Mouse (Mus musculus) forebrain, embryonic 16.5 days (tissue): ENCODE measurements around the gene Smyd1. TPM values are rescaled to one million over a fixed set of nuclear protein-coding genes. Genes with fewer than 3 reads are reported as not detected.
"Not testable (repeated sequence)": the region's sequence is repeated elsewhere in the genome, so short reads cannot be mapped to it uniquely, and the experiment has no call there.

Experiments
- ATAC-seq: fragments of 200-750 bp; cut with Nextera tagmentation; 2 replicates; pipeline ENCODE4 v1.8.0; 2017; ENCODE audit warnings: mild to moderate bottlenecking, moderate library complexity
- H3K27ac ChIP-seq: fragments of 300-500 bp; sonication (generic); 2 replicates; pipeline ENCODE4 v1.5.1; 2014; ENCODE audit warnings: low read length, control low read depth
- H3K27me3 ChIP-seq: fragments of 300-500 bp; sonication (generic); replicated peaks from 2 replicates; pipeline ENCODE4 v1.6.1; 2014; ENCODE audit warnings: low read length; ENCODE audit not compliant: control insufficient read depth, insufficient read depth
- H3K36me3 ChIP-seq: fragments of 300-500 bp; sonication (generic); 2 replicates; pipeline ENCODE4 v1.6.1; 2014; ENCODE audit not compliant: control insufficient read depth, insufficient read depth
- H3K4me1 ChIP-seq: fragments of 300-500 bp; sonication (generic); replicated peaks from 2 replicates; pipeline ENCODE4 v1.6.1; 2014; ENCODE audit warnings: low read length; ENCODE audit not compliant: control insufficient read depth, insufficient read depth
- H3K4me2 ChIP-seq: fragments of 300-500 bp; sonication (generic); 2 replicates; pipeline ENCODE4 v1.6.1; 2014; ENCODE audit warnings: mild to moderate bottlenecking, low read length, control low read depth
- H3K4me3 ChIP-seq: fragments of 300-500 bp; sonication (generic); replicated peaks from 2 replicates; pipeline ENCODE4 v1.5.1; 2014; ENCODE audit warnings: mild to moderate bottlenecking, low read length, control low read depth
- H3K9ac ChIP-seq: fragments of 300-500 bp; sonication (generic); replicated peaks from 2 replicates; pipeline ENCODE4 v1.6.1; 2014; ENCODE audit warnings: low read depth, low read length, control low read depth
- H3K9me3 ChIP-seq: fragments of 300-500 bp; sonication (generic); 2 replicates; pipeline ENCODE4 v1.6.1; 2016; ENCODE audit warnings: low read length; ENCODE audit not compliant: control insufficient read depth
- WGBS: fragments of 180-500 bp; shearing (Covaris S2); extraction: QIAGEN DNeasy Blood & Tissue Kit; methylation state at CpG from one replicate; pipeline ENCODE4 v1.1.7; 2014; 5-methylcytosine and 5-hydroxymethylcytosine counted together
- polyA plus RNA-seq: library from polyadenylated mRNA; unstranded; fragments of >200 nt; fragmentation: Nextera tagmentation; extraction: Ambion mirVana; gene quantifications from 2 replicates; pipeline ENCODE4 v1.2.1, GENCODE M21; 2015

Gene Smyd1
- polyA plus RNA-seq, 1 experiment from 2014 or later: 0.25 TPM

DNA sequence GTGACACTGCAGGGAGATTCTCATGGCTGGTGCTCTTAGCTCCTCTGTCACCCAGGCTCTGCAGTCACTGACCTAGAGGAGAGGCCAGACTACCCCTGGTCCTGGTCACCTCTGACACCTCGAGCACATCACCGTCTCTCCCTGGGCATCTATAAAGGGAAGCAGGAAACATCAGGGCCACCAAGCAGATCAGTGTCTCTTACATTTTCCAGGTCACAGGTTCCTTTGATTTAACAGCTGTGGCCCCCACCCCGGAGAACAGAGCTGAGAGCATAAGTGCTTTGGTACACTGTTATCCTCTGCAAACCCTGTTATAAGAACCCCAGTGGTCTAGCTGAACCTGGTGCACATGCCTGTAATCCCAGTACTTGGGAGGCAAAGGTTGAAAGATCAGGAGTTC lies 11.0 kb upstream of the Smyd1 start:
- Histone ChIP-seq H3K4me1 (no peaks in the 10 kb centered on the region), H3K4me2 (no peak overlapping the region), H3K27me3 (no peaks in the 10 kb centered on the region), H3K9me3 (no peaks in the 10 kb centered on the region), H3K9ac (no peak overlapping the region), H3K4me3 (no peak overlapping the region), H3K27ac (no peak overlapping the region), H3K36me3 (no peaks in the 10 kb centered on the region)
- ATAC-seq: no peak
- WGBS: 68% methylated on average over 3 of the region's 3 CpGs

DNA sequence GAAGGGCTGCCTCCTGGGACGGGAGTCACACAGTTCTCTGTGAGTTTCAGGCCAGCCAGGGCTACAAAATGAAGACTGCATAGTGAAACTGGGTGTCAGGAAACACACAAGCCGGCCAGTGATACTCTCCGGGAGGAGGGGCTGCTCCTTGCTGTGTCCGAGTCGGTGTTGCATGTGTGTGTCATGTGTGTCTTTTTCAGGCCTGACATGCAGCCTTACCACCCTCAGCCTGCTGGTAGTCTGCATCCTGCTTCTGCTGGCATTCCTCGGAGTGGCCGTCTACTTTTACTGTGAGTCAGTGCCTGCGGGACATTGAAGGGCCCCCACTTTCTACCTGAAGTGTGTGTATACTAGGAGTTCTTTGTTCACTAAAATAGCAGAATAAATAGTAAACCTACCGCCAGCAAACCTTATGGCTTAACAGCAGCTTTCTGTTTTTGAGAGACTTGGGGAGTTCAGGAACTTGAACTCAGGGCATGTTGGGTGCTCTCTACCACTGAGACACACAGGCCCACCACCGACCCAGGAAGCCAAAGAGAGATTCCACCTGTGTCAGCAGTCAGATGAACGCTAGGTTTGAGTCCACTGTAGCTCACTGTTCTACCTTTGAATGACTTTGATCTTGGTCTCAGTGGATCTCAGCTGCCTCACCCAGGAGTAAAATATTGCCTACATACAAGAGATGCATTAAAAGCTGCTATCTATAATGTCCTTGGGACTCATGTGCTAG lies 10.4 kb upstream of the Smyd1 start:
- H3K9ac ChIP-seq: no peak overlapping the region
- WGBS: 92% methylated on average over 11 of the region's 11 CpGs
- no peak for ATAC-seq
- no peak overlapping the region for H3K4me2 ChIP-seq
- H3K27me3 ChIP-seq: no peaks in the 10 kb centered on the region
- H3K36me3 ChIP-seq: no peaks in the 10 kb centered on the region
- H3K9me3 ChIP-seq: no peaks in the 10 kb centered on the region
- no peaks in the 10 kb centered on the region for H3K4me1 ChIP-seq
- no peak overlapping the region for H3K27ac ChIP-seq
- no peak overlapping the region for H3K4me3 ChIP-seq

GRCm38 (mm10) chr6:71331491-71331890 lies 9.5 kb upstream of the Smyd1 start:
- H3K9me3 ChIP-seq, H3K27ac ChIP-seq, H3K4me1 ChIP-seq, H3K9ac ChIP-seq, H3K4me2 ChIP-seq, H3K27me3 ChIP-seq, ATAC-seq, H3K36me3 ChIP-seq, H3K4me3 ChIP-seq: not testable (repeated sequence)
- 77% methylated on average over 1 of the region's 4 CpGs for WGBS

GRCm38 (mm10) chr6:71330486-71330885 lies 8.5 kb upstream of the Smyd1 start:
- H3K36me3 ChIP-seq: no peaks in the 10 kb centered on the region
- H3K4me1 ChIP-seq: no peaks in the 10 kb centered on the region
- 92% methylated on average over 7 of the region's 7 CpGs for WGBS

DNA sequence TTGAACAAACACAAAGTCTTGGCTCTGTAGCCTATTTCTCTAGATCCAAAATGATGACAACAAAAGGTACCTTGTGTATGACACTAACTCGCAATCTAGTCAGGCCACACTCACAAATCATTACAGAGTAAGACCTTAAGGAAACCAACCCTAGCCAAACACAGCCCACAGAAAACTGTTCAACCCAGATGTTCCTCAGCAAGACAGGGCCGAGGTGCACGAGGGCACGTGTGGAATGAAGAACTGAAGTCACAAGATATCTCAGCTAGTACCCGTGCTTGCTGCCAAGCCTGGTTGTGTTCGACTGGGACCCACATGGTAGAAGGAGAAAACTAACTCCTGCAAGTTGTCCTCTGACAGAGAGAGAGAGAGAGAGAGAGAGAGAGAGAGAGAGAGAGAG lies 7.8 kb upstream of the Smyd1 start:
- no peak overlapping the region for H3K4me3 ChIP-seq
- no peaks in the 10 kb centered on the region for H3K4me1 ChIP-seq
- no peak for ATAC-seq
- no peaks in the 10 kb centered on the region for H3K36me3 ChIP-seq
- WGBS: 86% methylated on average over 6 of the region's 6 CpGs
- H3K27ac ChIP-seq: no peak overlapping the region
- H3K9ac ChIP-seq: no peak overlapping the region
- no peaks in the 10 kb centered on the region for H3K27me3 ChIP-seq
- H3K4me2 ChIP-seq: no peak overlapping the region
- no peaks in the 10 kb centered on the region for H3K9me3 ChIP-seq

More at GRCm38 (mm10) chr6:71330486-71330885, 8.5 kb upstream of the Smyd1 start:
- no peak overlapping the region for H3K4me2 ChIP-seq
- no peak overlapping the region for H3K9ac ChIP-seq
- no peaks in the 10 kb centered on the region for H3K9me3 ChIP-seq
- ATAC-seq: no peak
- no peaks in the 10 kb centered on the region for H3K27me3 ChIP-seq
- no peak overlapping the region for H3K4me3 ChIP-seq
- H3K27ac ChIP-seq: no peak overlapping the region

- Histone ChIP-seq H3K9me3 (no peaks in the 10 kb centered on the region), H3K4me1 (no peaks in the 10 kb centered on the region), H3K4me3 (no peak overlapping the region), H3K27me3 (no peaks in the 10 kb centered on the region), H3K9ac (no peak overlapping the region), H3K36me3 (no peaks in the 10 kb centered on the region), H3K27ac (no peak overlapping the region), H3K4me2 (no peak overlapping the region)
- 88% methylated on average over 9 of the region's 9 CpGs for WGBS
- ATAC-seq: no peak
These were observed 2.8 kb upstream of the Smyd1 start for GRCm38 (mm10) chr6:71324816-71325215.

DNA sequence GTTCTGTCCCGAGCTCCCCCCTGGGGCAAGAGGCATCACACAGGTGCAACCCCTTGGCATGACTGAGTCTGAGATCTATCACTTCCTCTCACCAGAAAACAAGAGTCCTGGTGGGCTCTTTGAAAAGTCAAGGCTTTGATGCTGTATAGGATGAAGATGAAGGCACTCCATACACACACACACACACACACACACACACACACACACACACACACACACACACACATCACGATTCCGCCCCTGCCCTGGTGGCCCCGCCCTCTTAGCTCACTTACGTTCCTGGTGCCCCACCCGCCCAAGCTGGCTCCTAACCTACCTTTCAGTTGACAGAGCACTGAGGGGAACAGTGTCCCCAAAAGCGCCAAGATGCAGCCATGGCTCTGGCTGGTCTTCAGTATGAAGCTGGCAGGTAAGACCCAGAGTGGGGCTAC lies 473 bp upstream of the Smyd1 start, which contains the start of gene Cd8b1:
TSS of gene Cd8b1 (plus strand) at position 298 of the 431 bp plus-strand sequence.
- ATAC-seq: no peak

DNA sequence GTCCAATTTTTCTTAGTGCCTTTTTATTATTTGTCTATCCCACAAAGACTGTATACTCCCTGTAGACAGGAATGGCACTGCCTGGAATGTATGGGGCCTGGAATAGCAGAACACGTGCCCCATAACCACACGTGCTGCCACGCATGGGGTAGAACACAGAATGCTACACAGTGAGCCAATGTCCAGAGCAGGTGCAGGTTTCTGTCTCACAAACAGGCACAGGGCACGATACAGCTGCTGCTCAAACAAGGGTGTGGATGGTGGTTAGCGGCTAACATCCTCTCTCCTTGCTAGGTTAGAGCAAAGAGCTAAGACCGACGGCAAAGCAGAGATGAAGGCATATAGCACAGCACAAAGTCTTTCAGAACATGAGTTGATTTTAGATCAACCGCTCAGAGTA lies 14.5 kb downstream of the Smyd1 start:
- no peaks in the 10 kb centered on the region for H3K4me1 ChIP-seq
- H3K27me3 ChIP-seq: no peaks in the 10 kb centered on the region
- WGBS: 88% methylated on average over 8 of the region's 8 CpGs
- no peak overlapping the region for H3K4me3 ChIP-seq
- H3K36me3 ChIP-seq: no peaks in the 10 kb centered on the region
- no peak overlapping the region for H3K4me2 ChIP-seq
- H3K9ac ChIP-seq: no peak overlapping the region
- no peak overlapping the region for H3K27ac ChIP-seq
- no peak for ATAC-seq
- no peaks in the 10 kb centered on the region for H3K9me3 ChIP-seq

More for the DNA sequence above, 473 bp upstream of the Smyd1 start, which contains the start of gene Cd8b1:
- no peaks in the 10 kb centered on the region for H3K9me3 ChIP-seq
- no peak within 1 kb of the TSS for H3K4me2 ChIP-seq
- no peaks in the 10 kb centered on the region for H3K4me1 ChIP-seq
- no peaks in the 10 kb centered on the region for H3K27me3 ChIP-seq
- no peak within 1 kb of the TSS for H3K27ac ChIP-seq
- no peak within 1 kb of the TSS for H3K9ac ChIP-seq
- 85% methylated on average over 7 of the region's 7 CpGs for WGBS
- H3K4me3 ChIP-seq: no peak within 1 kb of the TSS
- no peaks in the 10 kb centered on the region for H3K36me3 ChIP-seq

DNA sequence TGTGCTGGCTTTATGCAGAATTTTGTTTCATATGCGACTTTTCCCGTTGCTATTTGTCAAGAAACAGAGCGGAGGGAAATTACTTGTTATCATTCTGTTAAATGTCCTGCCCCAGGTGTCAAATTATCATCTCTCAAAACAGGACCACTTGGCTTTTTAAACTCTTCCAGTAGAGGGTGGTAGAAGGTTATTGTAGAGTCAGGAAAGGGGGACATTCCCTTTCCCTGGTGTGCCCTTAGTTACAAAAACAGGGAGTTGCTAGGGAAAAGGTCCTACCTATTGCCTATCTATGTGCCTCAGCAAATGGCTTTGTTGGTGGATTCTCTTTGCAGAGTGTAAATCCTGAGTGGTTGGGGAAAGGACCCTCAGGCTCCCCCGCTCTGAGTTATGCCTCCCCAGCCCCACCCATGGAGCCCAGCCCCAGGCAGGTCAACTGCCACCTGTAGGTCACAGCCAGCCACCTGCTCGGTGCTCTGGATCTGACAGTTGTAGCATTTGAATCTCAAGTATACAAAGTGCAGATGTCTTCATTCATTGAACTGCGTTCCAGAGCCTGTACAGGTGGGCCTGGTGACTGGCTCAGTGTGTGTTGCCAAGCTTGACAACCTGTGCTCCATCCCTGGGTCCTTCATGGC lies 19.8 kb downstream of the Smyd1 start:
- Histone ChIP-seq H3K9ac (no peak overlapping the region), H3K4me1 (no peaks in the 10 kb centered on the region), H3K27me3 (no peaks in the 10 kb centered on the region), H3K4me3 (no peak overlapping the region), H3K4me2 (no peak overlapping the region), H3K27ac (no peak overlapping the region), H3K9me3 (no peaks in the 10 kb centered on the region), H3K36me3 (no peaks in the 10 kb centered on the region)
- 78% methylated on average over 6 of the region's 6 CpGs for WGBS
- ATAC-seq: no peak
